Mouse (Mus musculus) lung, postnatal 0 days (tissue): ENCODE results near the gene Tmem164. TPM values are rescaled to one million over a fixed set of nuclear protein-coding genes. Genes with fewer than 3 reads are reported as not detected.

ENCODE experiments used
- ATAC-seq: fragments of 200-750 bp; cut with Nextera tagmentation; 2 replicates; pipeline ENCODE4 v1.8.0; 2017; ENCODE audit warnings: moderate library complexity
- DNase-seq: peaks from one replicate; pipeline ENCODE4 v3.0.0-alpha.2; 2016; ENCODE audit warnings: low spot score
- H3K27ac ChIP-seq: fragments of 300-500 bp; sonication (generic); 2 replicates; pipeline ENCODE4 v1.5.1; 2014; ENCODE audit warnings: antibody characterized with exemption, mild to moderate bottlenecking, low read length, mixed read lengths
- H3K27me3 ChIP-seq: fragments of 300-500 bp; sonication (generic); replicated peaks from 2 replicates; pipeline ENCODE4 v1.6.1; 2014; ENCODE audit warnings: low read length, mixed read lengths; ENCODE audit not compliant: insufficient read depth
- H3K36me3 ChIP-seq: fragments of 300-500 bp; sonication (generic); 2 replicates; pipeline ENCODE4 v1.6.1; 2014; ENCODE audit warnings: low read length, mixed read lengths; ENCODE audit not compliant: insufficient read depth
- H3K4me1 ChIP-seq: fragments of 300-500 bp; sonication (generic); 2 replicates; pipeline ENCODE4 v1.6.1; 2014; ENCODE audit warnings: antibody characterized with exemption, low read depth, low read length, mixed read lengths; ENCODE audit not compliant: insufficient read depth
- H3K4me2 ChIP-seq: fragments of 300-500 bp; sonication (generic); replicated peaks from 2 replicates; pipeline ENCODE4 v1.6.1; 2014; ENCODE audit warnings: low read depth, mild to moderate bottlenecking, low read length, moderate library complexity, mixed read lengths
- H3K4me3 ChIP-seq: fragments of 300-500 bp; sonication (generic); 2 replicates; pipeline ENCODE4 v1.5.1; 2014; ENCODE audit warnings: low read depth, low read length
- H3K9ac ChIP-seq: fragments of 300-500 bp; sonication (generic); replicated peaks from 2 replicates; pipeline ENCODE4 v1.6.1; 2014; ENCODE audit warnings: low read depth, mild to moderate bottlenecking
- H3K9me3 ChIP-seq: fragments of 300-500 bp; sonication (generic); 2 replicates; pipeline ENCODE4 v1.6.1; 2016; ENCODE audit warnings: low read length, mixed read lengths
- CTCF ChIP-seq: IDR thresholded peaks from 2 replicates; pipeline ENCODE4 v1.5.1; 2016; ENCODE audit warnings: antibody characterized with exemption, mild to moderate bottlenecking
- EP300 ChIP-seq: IDR thresholded peaks from 2 replicates; pipeline ENCODE4 v1.6.1; 2016; ENCODE audit warnings: antibody characterized with exemption, mild to moderate bottlenecking, control low read depth
- WGBS: fragments of 180-500 bp; shearing (Covaris S2); extraction: QIAGEN DNeasy Blood & Tissue Kit; methylation state at CpG from one replicate; pipeline ENCODE4 v1.1.7; 2014; 5-methylcytosine and 5-hydroxymethylcytosine counted together
- polyA plus RNA-seq: library from polyadenylated mRNA; unstranded; fragments of >200 nt; fragmentation: Nextera tagmentation; extraction: Ambion mirVana; gene quantifications from 2 replicates; pipeline ENCODE4 v1.2.1, GENCODE M21; 2015

The Tmem164 gene
- polyA plus RNA-seq, 1 experiment from 2014 or later: 47.4 TPM

- no peak for ATAC-seq
- no peaks in the 10 kb centered on the region for H3K4me1 ChIP-seq
- 40% methylated on average over 6 of the region's 6 CpGs for WGBS
- H3K4me3 ChIP-seq: no peak overlapping the region
- H3K4me2 ChIP-seq: no peak overlapping the region
- no peak overlapping the region for H3K9ac ChIP-seq
- peak; percentile 30 for DNase-seq
- no peaks in the 10 kb centered on the region for H3K27me3 ChIP-seq
- H3K27ac ChIP-seq: no peak overlapping the region
- TF ChIP-seq CTCF (no peak), EP300 (no peak)
- no peaks in the 10 kb centered on the region for H3K36me3 ChIP-seq
- no peaks in the 10 kb centered on the region for H3K9me3 ChIP-seq
Observed at GRCm38 (mm10) chrX:142685676-142686075, 4.5 kb downstream of the Tmem164 start.

GRCm38 (mm10) chrX:142688509-142688908 is 7.3 kb downstream of the Tmem164 start:
- DNase-seq (no peak), ATAC-seq (no peak)
- Histone ChIP-seq H3K9me3 (no peaks in the 10 kb centered on the region), H3K9ac (no peak overlapping the region), H3K4me2 (no peak overlapping the region), H3K36me3 (no peaks in the 10 kb centered on the region), H3K27me3 (no peaks in the 10 kb centered on the region), H3K4me1 (no peaks in the 10 kb centered on the region), H3K27ac (no peak overlapping the region), H3K4me3 (no peak overlapping the region)
- no peak for TF ChIP-seq CTCF
- TF ChIP-seq EP300: no peak
- WGBS: 68% methylated on average over 8 of the region's 9 CpGs

- DNase-seq (no peak), ATAC-seq (no peak)
- Histone ChIP-seq H3K4me2 (no peak overlapping the region), H3K27ac (no peak overlapping the region), H3K9me3 (no peaks in the 10 kb centered on the region), H3K9ac (no peak overlapping the region), H3K4me3 (no peak overlapping the region), H3K4me1 (no peaks in the 10 kb centered on the region), H3K27me3 (no peaks in the 10 kb centered on the region), H3K36me3 (no peaks in the 10 kb centered on the region)
- WGBS: 37% methylated on average over 2 of the region's 2 CpGs
- TF ChIP-seq EP300 (no peak), CTCF (no peak)
Observed at GRCm38 (mm10) chrX:142693256-142693655, 12.1 kb downstream of the Tmem164 start.

- H3K27me3 ChIP-seq: no peaks in the 10 kb centered on the region
- H3K4me1 ChIP-seq: no peaks in the 10 kb centered on the region
- no peaks in the 10 kb centered on the region for H3K36me3 ChIP-seq
- WGBS: 79% methylated on average over 7 of the region's 7 CpGs
- H3K4me3 ChIP-seq: no peak overlapping the region
- TF ChIP-seq EP300 (no peak), CTCF (no peak)
- ATAC-seq (no peak), DNase-seq (no peak)
- H3K27ac ChIP-seq: no peak overlapping the region
- no peak overlapping the region for H3K4me2 ChIP-seq
- H3K9ac ChIP-seq: no peak overlapping the region
- no peaks in the 10 kb centered on the region for H3K9me3 ChIP-seq
Observed at GRCm38 (mm10) chrX:142694338-142694737, 13.1 kb downstream of the Tmem164 start.

GRCm38 (mm10) chrX:142694856-142695255 is 13.7 kb downstream of the Tmem164 start:
- Histone ChIP-seq H3K4me2 (no peak overlapping the region), H3K36me3 (no peaks in the 10 kb centered on the region), H3K9ac (no peak overlapping the region), H3K27ac (no peak overlapping the region), H3K9me3 (no peaks in the 10 kb centered on the region), H3K4me1 (no peaks in the 10 kb centered on the region), H3K27me3 (no peaks in the 10 kb centered on the region), H3K4me3 (no peak overlapping the region)
- TF ChIP-seq CTCF: no peak
- TF ChIP-seq EP300: no peak
- no peak for DNase-seq
- no peak for ATAC-seq
- 72% methylated on average over 3 of the region's 3 CpGs for WGBS

- no peak overlapping the region for H3K4me3 ChIP-seq
- H3K27me3 ChIP-seq: no peaks in the 10 kb centered on the region
- no peak overlapping the region for H3K4me2 ChIP-seq
- 69% methylated on average over 11 of the region's 11 CpGs for WGBS
- ATAC-seq (no peak), DNase-seq (no peak)
- no peaks in the 10 kb centered on the region for H3K9me3 ChIP-seq
- TF ChIP-seq EP300 (no peak), CTCF (no peak)
- no peaks in the 10 kb centered on the region; the same call in 1 of the 2 replicates for H3K4me1 ChIP-seq
- H3K27ac ChIP-seq: no peak overlapping the region
- H3K9ac ChIP-seq: no peak overlapping the region
- H3K36me3 ChIP-seq: no peaks in the 10 kb centered on the region
Observed at GRCm38 (mm10) chrX:142696789-142697188, 15.6 kb downstream of the Tmem164 start.

GRCm38 (mm10) chrX:142697545-142698204 is 16.5 kb downstream of the Tmem164 start:
- no peak overlapping the region for H3K4me3 ChIP-seq
- no peak overlapping the region for H3K9ac ChIP-seq
- ATAC-seq (no peak), DNase-seq (no peak)
- no peaks in the 10 kb centered on the region; the same call in 1 of the 2 replicates for H3K4me1 ChIP-seq
- TF ChIP-seq CTCF: no peak
- TF ChIP-seq EP300: no peak
- no peaks in the 10 kb centered on the region for H3K9me3 ChIP-seq
- H3K27ac ChIP-seq: no peak overlapping the region
- WGBS: 70% methylated on average over 5 of the region's 5 CpGs
- H3K27me3 ChIP-seq: no peaks in the 10 kb centered on the region
- no peak overlapping the region for H3K4me2 ChIP-seq
- H3K36me3 ChIP-seq: no peaks in the 10 kb centered on the region
